Mouse (Mus musculus) embryo, embryonic 10.5 days (tissue): Measurements from ENCODE around the gene Ccs.
"Not testable (repeated sequence)": the region's sequence is repeated elsewhere in the genome, so short reads cannot be mapped to it uniquely, and the experiment has no call there.

Experiments used
- DNase-seq: peaks from one replicate; pipeline ENCODE4 v3.0.0-alpha.2; 2015; ENCODE audit warnings: low spot score

The Ccs gene

GRCm38 (mm10) chr19:4839149-4839548 lies at the start of gene Ccs, which contains the start of gene Ccdc87:
TSS of gene Ccs (minus strand) at chr19:4839332.
TSS of gene Ccdc87 (plus strand) at chr19:4839366.
- DNase-seq = peak; percentile 97

- no peak for DNase-seq
These were observed 44.8 kb upstream of the Ccs start for GRCm38 (mm10) chr19:4883961-4884360.

GRCm38 (mm10) chr19:4879324-4879703 lies 40.2 kb upstream of the Ccs start:
- DNase-seq = no peak

- peak; percentile 97 for DNase-seq
These were observed 39.5 kb upstream of the Ccs start, which contains the start of gene Zdhhc24 for GRCm38 (mm10) chr19:4878405-4879323. TSS of gene Zdhhc24 (plus strand) at chr19:4878668.

GRCm38 (mm10) chr19:4877785-4878184 lies 38.7 kb upstream of the Ccs start, which contains the start of gene Actn3:
TSS of gene Actn3 (minus strand) at chr19:4877909.
- peak; percentile 56 for DNase-seq

- no peak for DNase-seq
These were observed 37.6 kb upstream of the Ccs start for GRCm38 (mm10) chr19:4876755-4877154.

- no peak for DNase-seq
These were observed 37.1 kb upstream of the Ccs start for GRCm38 (mm10) chr19:4876241-4876640.

- DNase-seq = not testable (repeated sequence)
These were observed 35.5 kb upstream of the Ccs start for GRCm38 (mm10) chr19:4874613-4875012.

GRCm38 (mm10) chr19:4865147-4865546 lies 26.0 kb upstream of the Ccs start:
- no peak for DNase-seq

- DNase-seq = no peak
These were observed 23.9 kb upstream of the Ccs start for GRCm38 (mm10) chr19:4863048-4863447.

- no peak for DNase-seq
These were observed 19.9 kb upstream of the Ccs start for GRCm38 (mm10) chr19:4859081-4859480.

- DNase-seq = no peak
These were observed 16.8 kb upstream of the Ccs start for GRCm38 (mm10) chr19:4855951-4856350.

- no peak for DNase-seq
These were observed 16.3 kb upstream of the Ccs start for GRCm38 (mm10) chr19:4855470-4855820.

- DNase-seq = peak; percentile 92
These were observed 15.7 kb upstream of the Ccs start, which contains the start of gene Ctsf for GRCm38 (mm10) chr19:4854552-4855469. TSS of gene Ctsf (plus strand) at chr19:4855130.

- DNase-seq = no peak
These were observed 11.1 kb upstream of the Ccs start for GRCm38 (mm10) chr19:4850281-4850680.

- DNase-seq = no peak
These were observed 10.7 kb upstream of the Ccs start for GRCm38 (mm10) chr19:4849800-4850199.

GRCm38 (mm10) chr19:4847490-4847889 lies 8.4 kb upstream of the Ccs start:
- peak; percentile 35 for DNase-seq

GRCm38 (mm10) chr19:4845846-4846245 lies 6.7 kb upstream of the Ccs start:
- no peak for DNase-seq

- DNase-seq = no peak
These were observed 3.5 kb upstream of the Ccs start for GRCm38 (mm10) chr19:4842611-4843010.

- no peak for DNase-seq
These were observed 1.7 kb upstream of the Ccs start for GRCm38 (mm10) chr19:4840848-4841247.

GRCm38 (mm10) chr19:4838526-4839140 lies 499 bp downstream of the Ccs start:
- no peak for DNase-seq

- no peak for DNase-seq
These were observed 2.1 kb downstream of the Ccs start for GRCm38 (mm10) chr19:4837049-4837448.
